Mouse (Mus musculus): ENCODE measurements around the gene Serinc2. TPM values are rescaled to one million over a fixed set of nuclear protein-coding genes. Genes with fewer than 3 reads are reported as not detected.

Serinc2 gene
- 493 and 559 TPM in 2 replicates for polyA plus RNA-seq (2012; rRNA removed)

GRCm38 (mm10) chr4:130279105-130279504 is at the start of gene Serinc2:
Gene Serinc2, minus strand, starts transcription at chr4:130279205.

DNA sequence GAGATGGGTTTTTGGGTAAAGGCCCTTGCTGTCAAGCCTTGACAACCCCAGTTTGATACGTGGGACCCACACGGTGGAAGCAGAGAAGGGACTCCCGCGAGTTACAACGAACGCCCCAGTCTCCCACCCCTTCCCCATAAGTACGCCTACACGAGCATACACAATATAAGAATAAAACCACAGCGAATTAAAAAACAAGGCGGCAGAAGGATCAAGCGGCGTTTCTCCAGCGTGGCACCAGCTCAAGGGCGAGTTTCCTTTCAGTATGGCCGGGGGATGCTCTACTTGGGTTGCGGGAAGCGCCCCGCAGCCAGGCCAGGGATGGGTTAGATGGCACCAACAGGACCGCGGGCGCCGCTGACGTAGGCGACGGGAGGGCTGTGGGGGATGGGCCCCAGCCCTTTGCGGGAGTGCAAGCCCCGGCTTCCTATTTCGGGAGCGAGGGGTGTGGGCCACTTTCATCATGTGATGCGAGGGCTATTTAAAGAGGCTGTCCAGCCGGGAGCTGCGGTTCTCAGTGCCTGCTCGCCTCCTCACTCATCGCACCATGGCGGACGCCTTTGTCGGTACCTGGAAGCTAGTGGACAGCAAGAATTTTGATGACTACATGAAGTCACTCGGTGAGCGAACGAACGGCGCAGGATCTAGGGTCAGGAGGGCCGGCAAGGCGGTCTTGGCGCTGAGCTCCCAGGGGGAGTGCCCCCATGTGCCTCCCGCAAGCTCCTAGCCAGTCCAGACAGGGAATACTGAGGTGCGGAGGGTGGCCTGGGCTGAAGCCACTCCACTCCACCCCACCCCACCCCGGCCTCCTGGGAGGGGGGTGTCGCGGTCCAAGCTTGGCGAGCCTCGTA is 29.5 kb upstream of the Serinc2 start, which contains the start of the genes Fabp3 and Gm10570:
TSS of gene Fabp3 (plus strand) at position 365 of the 851 bp plus-strand sequence.
TSS of gene Gm10570 (minus strand) at position 444 of the 851 bp plus-strand sequence.

DNA sequence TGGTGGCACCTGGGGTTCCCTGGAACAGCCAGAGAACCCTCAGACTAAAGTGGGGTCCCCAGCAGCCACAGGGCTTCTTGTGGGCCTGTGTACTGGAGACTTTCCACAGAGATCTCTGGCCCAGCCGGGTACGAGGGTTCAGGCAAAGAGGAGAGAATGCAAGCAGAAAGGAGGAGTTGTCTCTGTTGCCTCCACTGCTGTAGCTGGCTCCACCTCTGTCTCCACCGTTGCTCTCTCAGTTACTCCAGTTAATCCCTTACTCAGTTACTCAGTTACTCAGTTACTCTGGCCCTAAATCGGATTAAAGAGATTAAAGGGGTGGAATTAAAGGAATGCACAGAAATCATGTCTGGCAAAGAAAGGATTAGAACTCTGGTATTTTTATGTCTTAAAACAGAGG is 56.8 kb downstream of the Serinc2 start, which contains the start of gene Gm853:
TSS of gene Gm853 (minus strand) at position 223 of the 400 bp plus-strand sequence.

Other genes with a start within 250 kb of the Serinc2 start
- gene Col16a1, start 231.4 kb downstream of the Serinc2 start, polyA plus RNA-seq (2012; rRNA removed) = 19.8 and 21.3 TPM in 2 replicates
- gene Pef1, start 176.6 kb downstream of the Serinc2 start, polyA plus RNA-seq (2012; rRNA removed) = 64.1 and 80.9 TPM in 2 replicates
- gene Hcrtr1, start 139.8 kb downstream of the Serinc2 start, polyA plus RNA-seq (2012; rRNA removed) = 5.9 and 9.3 TPM in 2 replicates
- gene Tinagl1, start 104.1 kb downstream of the Serinc2 start, polyA plus RNA-seq (2012; rRNA removed) = 203 and 220 TPM in 2 replicates
- not detected in 2 replicates for gene Gm853, start 56.8 kb downstream of the Serinc2 start, polyA plus RNA-seq (2012; rRNA removed)
- gene Fabp3, start 29.4 kb upstream of the Serinc2 start, polyA plus RNA-seq (2012; rRNA removed) = 89.0 and 108 TPM in 2 replicates
- 0.25 TPM in 1 of 2 replicates, not detected in the other for gene Gm10570, start 29.5 kb upstream of the Serinc2 start, polyA plus RNA-seq (2012; rRNA removed)
- 28.5 and 30.8 TPM in 2 replicates for gene Zcchc17, start 80.7 kb upstream of the Serinc2 start, polyA plus RNA-seq (2012; rRNA removed)
- gene Snrnp40, start 80.9 kb upstream of the Serinc2 start, polyA plus RNA-seq (2012; rRNA removed) = 9.4 and 9.7 TPM in 2 replicates